Mouse (Mus musculus): Measurements from ENCODE around the gene Ssx2ip. TPM values are rescaled to one million over a fixed set of nuclear protein-coding genes. Genes with fewer than 3 reads are reported as not detected.

The Ssx2ip gene
- total RNA-seq, 2 experiments from 2014 or later = 6.4 to 6.6 TPM

DNA sequence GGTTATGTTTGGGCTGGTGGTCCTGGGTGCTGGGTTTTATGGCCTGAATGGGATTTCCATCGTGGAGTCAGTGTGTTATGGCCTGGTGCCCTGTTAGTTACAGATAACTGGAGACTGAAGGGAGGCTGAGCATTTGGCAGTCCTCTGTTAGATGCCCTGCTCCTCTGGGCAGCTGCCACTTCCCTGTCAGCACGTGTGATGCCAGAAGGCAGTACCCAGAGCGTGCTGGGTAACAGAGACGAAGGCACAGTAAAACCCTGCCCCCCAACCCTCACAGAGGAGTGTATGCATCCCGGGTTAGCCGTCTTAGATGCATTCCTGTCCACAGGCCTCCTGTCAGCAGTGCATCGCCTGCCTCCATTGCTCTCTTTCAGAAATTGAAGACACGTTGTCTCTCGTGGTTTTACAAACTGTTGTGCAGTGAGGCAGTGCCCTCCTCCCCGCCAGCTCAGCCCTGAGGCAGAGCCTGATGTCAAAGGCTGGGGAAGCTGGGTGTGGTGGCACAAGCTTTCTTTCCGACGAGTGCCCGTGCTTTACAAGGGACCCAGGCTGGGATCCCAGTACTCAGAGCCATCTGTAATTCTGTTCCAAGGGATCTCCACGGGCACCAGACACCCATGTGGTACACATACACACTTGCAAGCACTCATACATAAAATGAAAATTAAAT is 29.4 kb downstream of the Ssx2ip start:
- no peak for DNase-seq (ENCODE audit: low spot score in 2 of 2)

DNA sequence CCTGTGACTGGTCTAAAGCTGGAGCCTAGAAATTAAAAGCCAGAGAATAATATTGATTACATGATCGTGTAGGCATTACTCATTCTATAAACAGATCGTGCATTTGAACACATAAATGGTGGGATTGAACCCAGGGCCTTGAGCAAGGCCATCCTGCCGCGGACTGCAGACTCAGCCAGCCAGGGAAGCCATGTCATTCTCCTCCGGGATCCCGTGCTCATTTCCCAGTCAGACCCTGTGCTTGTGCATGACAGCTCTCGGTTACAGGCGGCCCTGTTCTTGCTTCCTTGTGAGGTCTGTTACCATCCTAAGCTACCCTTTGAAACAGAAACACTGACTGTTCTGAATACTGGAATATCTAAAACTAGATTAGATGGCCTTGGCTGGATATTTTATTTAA is 30.2 kb downstream of the Ssx2ip start:
- no peak for DNase-seq (ENCODE audit: low spot score in 2 of 2)

DNA sequence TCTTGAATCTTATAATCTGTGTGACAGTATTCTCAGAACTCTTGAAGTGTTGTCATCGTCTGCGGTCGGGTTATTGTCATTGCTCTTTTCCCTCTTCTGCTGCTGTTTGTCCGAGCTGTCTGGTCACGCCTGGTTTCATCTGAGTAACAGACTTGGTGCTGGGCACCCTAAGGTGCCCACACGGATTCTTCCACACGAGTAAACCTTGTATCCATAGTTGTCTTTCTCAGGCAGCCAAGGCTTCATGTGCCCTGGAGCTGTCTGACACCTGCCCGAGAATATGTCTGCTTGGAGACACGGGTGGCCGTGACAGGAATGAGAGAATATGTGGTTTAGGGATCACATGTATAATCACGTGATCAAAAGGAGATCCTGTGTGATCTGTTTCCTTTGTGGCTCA is 31.1 kb downstream of the Ssx2ip start:
- DNase-seq (ENCODE audit: low spot score in 2 of 2) = no peak

DNA sequence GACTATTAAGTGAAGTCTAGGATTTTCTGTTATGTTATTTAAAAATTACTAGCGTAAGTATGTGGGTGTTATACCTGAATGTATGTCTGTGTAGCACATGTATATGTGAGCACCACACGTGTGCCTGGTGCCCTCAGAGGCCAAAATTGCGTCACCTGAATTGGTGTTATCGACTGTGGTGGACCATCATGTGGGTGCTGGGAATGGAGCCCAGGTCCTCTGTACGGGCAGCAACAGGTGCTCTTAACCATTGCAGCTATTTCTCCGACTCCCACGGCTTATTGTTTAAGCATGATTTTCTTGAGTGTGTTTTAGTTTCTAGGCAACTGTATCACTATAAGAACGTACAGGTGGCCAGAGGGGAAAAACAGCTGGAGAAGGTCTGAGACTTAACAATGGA is 31.7 kb downstream of the Ssx2ip start:
- DNase-seq (ENCODE audit: low spot score in 2 of 2) = no peak

DNA sequence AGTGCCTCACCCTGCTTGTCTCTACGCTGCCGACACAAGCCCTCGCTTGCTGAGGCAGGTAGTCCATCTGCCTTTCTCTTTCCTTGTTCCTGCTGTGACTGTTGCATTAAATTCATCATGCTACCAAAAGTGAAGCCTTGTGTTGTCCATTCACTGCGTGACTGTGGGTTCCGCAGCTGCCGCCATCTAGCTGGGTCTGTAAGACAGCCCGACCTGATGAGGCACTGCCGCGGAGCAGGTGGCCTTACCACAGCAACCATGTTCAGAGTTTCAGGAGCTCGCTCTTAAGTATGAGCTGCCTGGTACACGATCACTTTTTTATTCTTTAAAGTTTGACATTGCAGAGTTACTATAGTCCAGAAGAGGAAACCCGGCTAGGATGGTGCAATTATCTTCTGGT is 35.6 kb downstream of the Ssx2ip start:
- DNase-seq (ENCODE audit: low spot score in 2 of 2) = no peak

DNA sequence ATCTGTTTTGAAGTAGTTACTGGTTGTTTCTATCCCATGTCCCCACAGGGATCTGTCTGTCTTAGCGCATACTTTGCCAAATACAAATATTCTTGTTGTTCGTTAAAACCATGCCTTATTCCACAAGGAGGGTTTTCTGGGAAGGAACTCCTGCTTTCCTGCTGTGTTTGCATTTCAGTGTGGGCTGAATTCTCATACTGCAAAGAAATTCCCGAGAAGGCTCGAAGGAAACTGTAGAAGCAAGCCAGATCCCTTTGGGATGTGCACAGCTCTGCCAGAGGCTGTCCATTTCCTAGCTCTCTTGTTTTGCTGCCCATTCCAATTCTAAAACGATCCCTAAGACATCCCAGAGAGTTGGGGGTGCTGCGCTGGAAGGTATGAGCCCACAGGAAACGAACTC is 36.0 kb downstream of the Ssx2ip start:
- DNase-seq (ENCODE audit: low spot score in 2 of 2) = no peak

DNA sequence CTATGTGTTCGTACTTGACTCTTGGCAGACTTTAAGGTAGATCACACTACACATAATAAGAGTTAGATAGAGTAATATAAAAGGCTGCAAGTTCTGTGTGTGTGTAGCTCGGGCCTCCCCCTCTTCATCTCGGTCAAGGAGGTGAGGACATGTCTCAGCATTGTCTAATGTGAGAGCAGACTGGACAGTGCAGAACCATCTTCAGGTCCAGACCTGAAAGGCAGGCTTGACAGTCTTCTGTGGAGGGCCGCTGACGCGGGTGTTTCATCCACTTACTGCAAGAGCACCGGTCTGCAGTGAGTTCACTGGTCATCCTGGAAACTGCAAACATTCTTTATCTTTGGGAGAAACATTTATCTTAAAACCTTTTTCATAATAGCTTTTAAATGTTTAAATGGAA is 38.0 kb downstream of the Ssx2ip start:
- DNase-seq (ENCODE audit: low spot score in 2 of 2) = no peak

DNA sequence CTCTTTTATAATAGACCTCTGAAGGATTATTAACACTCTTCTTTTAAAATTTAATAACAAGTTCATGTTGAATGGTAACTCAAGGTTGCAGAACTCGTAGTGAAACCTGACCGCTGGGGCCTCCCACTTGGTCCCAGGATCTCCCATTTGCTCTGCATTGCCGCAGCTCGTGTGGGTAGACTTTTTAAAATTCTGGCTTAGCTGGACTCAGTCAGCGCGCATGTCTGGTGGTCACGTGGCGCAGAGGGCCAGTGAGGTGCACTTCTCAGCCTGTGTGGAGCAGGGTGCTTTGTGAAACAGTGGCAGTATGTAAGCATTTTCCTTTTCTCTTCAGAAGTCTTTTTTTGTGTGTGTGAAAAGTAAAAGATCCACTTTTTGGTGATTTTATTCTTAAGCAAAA is 38.5 kb downstream of the Ssx2ip start:
- no peak for DNase-seq (ENCODE audit: low spot score in 2 of 2)

DNA sequence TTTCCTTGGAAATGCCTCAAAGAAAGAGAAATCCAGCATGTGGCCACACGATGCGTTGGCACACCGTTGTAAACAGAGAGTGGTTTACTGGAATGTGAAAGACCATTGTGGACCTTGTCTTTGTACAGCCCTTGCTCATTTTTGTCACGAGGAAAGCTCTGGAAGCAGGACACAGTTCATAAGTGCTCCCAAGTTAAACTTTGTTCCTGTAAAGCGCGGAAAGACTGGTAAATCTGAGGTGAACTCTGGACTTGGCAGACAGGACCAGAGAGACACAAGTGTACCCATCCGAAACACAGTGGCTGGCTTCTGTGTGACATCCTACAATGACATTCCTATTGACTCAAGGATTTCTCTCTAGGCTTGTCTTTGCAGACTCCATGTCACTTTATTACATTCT is 38.9 kb downstream of the Ssx2ip start:
- no peak for DNase-seq (ENCODE audit: low spot score in 2 of 2)

DNA sequence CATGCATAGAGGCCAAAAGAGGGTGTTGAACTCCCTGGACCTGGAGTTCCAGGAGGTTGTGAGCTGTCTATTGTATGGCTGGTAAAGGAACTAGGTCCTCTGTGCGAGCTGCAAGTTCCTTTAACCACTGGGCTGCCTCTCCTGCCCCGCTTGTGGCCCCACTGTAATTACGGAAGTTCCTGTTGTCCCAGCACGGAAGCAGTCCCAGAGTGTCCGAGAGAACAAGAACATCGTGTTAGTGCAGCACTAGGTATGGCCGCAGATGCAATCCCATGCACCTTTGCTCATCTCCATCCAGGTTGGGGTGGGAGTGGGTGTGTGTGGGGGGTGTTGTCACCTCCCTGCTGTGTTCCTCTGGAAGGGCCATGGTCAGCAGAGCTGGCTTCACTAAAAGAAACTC is 40.4 kb downstream of the Ssx2ip start:
- no peak for DNase-seq (ENCODE audit: low spot score in 2 of 2)

DNA sequence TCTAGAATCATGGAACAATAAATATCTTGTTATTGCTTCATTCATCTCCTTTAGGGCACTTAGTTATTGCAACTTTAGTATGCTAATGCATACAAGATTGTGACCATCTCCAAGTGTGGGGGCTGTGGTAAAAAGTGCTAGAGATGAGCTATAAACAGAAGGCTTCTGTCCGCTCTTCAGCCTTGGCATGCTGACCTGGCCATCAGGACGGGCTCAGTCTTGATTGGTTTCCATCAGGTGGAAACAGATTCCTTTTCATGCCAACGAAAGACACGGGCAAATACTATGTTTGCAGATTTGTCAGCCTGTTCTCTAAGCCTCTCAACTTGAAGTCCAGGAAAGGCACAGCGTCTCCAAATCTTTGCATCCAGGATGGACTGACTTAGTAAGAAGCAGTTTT is 42.7 kb downstream of the Ssx2ip start:
- DNase-seq (ENCODE audit: low spot score in 2 of 2) = no peak

DNA sequence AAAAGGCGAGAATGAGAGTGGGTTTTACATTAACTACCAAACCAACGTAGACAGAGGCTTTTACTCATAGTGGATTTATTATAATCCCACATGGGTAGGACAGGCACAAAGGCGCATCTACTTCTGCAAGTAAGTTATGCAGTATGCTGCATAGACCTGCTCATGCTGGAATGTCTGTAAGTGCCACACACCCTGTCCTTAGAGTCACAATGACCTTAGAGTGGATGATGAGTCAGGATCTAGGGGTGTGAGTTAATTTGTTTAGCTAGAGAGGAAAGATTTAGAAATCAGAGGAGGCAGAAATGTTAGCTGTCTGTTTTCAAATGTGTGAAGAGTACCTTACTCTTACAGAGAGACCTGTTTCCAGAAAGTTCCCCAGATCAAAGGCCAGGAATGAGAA is 43.2 kb downstream of the Ssx2ip start:
- no peak for DNase-seq (ENCODE audit: low spot score in 2 of 2)

DNA sequence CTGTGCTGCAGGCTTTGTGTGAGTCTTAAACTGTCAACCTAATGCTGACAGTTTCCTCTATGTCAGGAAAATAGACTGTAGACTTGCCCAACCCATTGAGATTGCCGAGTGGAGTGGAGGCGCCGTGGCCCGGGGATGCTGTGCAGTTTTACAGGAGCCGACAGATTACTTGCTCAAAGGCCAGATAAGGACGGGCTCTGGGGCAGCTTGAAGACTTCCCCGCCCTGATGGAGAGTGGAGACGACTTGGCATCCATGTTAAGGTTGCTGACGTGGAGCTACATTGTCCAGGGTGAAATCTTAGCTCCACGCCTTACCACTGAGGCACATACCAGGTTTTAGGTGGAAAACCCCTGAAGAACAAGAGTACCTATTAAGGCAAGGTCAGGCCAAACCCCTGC is 43.9 kb downstream of the Ssx2ip start:
- DNase-seq (ENCODE audit: low spot score in 2 of 2) = no peak

DNA sequence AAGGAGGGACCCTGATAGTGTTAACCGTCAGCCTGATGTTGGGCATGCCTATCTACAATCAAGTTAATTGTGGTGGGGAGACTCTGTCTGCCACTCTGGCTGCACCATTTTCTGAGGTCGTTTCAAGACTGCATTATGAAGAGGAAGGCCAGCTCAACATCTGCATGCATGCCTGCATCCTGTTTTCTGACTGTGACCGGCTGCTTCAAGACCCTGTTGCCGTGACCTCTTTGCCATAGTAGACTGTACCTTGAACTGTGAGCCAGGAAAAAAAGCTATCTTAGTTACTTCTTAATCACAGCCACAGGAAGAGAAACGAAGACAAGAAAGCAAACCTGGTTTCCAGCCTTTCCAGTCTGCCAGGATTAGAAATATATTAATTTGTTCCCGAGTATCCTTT is 44.5 kb downstream of the Ssx2ip start:
- DNase-seq (ENCODE audit: low spot score in 2 of 2) = no peak

DNA sequence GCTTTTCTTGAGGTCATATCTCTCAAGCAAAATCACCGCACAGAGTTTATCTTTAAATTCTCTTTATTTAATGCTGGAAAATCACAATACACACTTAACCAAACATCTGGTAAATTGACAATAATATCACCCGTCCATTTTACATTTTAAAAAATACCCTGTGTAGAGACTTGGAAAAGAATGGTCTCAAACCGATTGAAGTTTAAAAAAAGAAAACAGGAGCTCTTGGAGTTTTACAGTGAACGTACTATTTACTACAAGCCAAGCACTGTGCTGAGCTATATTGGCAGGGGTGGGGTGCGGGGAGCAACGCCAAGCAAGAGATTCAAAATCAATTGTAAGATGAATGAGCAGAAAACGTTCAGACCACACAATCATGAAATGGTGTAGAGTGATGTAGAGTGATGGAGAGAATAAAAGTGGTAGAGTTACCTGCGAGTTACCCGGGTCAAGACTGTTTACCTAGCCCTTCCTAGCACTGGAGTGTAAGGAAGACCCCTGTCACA is 45.4 kb downstream of the Ssx2ip start, which contains the start of gene Ctbs:
Gene Ctbs (plus strand): TSS at position 51 of the 506 bp plus-strand sequence.
- no peak for DNase-seq (ENCODE audit: low spot score in 2 of 2)

DNA sequence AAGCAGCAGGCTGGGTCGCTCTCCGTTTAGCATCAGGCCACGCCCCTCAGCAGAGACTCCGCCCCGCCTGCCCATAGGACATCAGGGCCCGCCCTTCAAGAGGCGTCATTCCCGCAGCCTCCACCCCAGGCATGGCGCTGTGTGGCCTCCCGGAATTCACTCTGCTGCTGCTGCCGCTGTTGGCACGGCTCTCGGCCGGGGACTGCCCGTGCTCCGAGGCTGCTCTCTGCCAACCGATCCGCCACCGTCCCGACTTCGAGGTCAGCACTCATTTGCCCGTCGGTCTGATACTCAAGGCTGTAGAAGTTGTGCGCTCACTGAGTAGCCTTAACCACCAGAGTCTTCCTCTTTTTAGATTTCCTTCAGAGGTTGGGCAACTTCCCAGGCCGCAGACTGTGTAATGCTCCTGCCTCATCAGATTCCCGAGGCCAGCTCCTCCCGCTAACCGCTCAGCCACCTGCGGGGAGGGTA is 46.0 kb downstream of the Ssx2ip start:
- peak; percentile 89 to 91 for DNase-seq (ENCODE audit: low spot score in 2 of 2)

DNA sequence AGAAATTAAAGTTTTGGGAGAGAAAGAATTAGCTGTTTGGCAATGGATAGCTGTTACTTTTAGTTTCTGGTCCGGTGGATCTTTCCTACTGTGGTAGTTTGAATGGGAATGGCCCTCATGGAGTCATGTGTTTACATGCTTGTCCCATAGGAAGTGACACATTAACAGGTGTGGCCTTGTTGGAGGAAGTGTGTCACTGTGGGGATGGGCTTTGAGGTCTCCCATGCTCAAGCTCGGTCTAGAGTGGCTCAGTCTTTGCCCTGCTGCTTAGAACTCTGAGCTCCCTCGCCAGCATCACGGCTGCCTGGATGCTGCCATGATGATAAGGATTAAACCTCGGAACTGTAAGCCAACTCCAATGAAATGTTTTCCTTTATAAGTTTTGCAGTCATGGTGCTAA is 46.9 kb downstream of the Ssx2ip start:
- no peak for DNase-seq (ENCODE audit: low spot score in 2 of 2)

DNA sequence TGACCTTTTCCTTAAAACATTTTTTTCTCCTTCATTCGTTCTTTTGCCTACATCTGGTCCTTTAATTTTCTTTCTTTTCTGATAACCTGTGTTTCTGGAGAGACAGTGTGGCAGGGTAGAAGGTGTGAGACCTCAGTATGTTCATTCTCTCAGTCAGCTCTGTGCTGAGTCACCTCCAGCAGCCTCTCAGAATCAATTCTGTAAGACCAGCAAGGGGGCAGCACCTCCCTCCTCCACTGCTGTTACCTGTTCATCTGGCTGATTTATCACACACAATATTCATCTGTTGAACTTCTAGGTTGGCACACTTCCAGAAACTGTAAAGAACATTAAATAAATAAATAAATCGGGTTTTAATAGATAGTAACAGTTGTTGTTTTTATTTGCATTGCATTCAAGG is 58.5 kb downstream of the Ssx2ip start:
- no peak for DNase-seq (ENCODE audit: low spot score in 2 of 2)

DNA sequence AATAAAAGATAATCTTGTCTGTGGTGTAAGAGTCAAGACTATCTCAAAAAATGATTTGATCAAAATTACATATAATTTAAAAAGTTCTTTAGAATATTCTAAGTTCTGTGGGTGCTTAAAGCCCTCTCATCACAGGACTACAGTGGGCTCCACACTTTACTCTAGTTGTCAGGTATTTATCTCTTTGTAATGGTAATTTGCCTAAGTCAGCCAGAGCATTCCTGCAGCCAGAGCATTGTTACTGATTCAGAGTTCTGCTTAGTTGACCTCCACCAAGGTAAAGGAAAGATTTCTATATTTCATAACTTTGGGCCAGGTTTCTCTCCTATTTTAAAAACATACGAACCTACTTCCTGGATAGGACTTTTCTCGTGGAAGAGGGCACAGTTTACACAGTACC is 64.8 kb downstream of the Ssx2ip start:
- no peak for DNase-seq (ENCODE audit: low spot score in 2 of 2)

DNA sequence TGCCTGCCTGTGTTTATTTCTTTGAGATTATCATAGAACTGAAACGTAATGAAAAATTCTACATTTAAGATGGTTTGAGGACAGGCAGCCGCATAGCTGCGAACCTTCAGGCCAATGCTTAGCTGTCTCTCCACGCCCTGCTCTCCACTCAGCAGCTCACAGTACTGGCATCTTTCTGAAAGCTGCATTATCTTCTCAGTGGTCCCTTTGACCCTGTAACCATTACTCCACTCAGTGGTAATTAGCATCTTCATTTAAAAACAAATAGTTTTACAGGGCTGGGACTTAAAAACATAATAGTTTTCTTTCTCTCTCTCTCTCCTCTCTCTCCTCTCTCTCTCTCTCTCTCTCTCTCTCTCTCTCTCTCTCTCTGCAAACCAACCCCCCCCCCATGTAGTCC is 68.2 kb downstream of the Ssx2ip start:
- no peak for DNase-seq (ENCODE audit: low spot score in 2 of 2)

DNA sequence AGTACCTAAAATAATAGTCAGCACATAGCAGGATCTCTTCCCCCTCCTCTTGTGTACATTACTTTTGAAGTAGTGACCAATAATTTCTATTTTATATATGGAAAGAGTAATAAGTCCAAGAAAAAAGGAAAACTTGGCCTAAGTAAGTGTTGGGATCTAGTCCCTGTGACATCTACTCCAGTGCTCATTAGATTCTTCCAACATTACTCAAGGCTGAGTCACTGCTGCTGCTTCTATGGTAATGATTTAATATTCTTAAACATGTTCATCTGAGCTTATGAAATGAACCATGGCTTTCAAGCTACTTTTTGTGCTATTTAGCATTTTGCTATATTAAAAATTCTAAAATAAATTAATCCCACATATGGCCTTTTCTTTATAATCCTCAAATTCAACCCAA is 69.3 kb downstream of the Ssx2ip start:
- DNase-seq (ENCODE audit: low spot score in 2 of 2) = no peak

DNA sequence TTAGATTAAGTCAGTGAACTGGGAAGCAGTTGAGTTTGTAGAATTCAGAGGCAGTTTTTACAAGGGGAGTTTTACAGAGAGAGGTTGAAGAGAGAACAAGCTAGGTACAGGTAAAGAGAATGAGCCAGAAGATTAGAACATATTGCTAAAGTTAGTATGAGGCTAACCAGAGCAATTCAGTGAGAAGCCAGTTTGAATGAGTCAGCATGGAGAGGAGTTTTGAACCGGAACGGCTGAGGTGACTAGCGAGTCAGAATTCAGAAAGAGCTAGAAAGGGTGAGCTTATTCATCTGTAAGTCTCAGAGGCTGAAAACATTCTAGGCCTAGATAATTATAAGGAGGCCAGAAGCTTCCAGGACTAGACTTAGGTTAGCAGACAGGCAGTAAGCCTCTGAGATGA is 70.0 kb downstream of the Ssx2ip start:
- no peak for DNase-seq (ENCODE audit: low spot score in 2 of 2)

DNA sequence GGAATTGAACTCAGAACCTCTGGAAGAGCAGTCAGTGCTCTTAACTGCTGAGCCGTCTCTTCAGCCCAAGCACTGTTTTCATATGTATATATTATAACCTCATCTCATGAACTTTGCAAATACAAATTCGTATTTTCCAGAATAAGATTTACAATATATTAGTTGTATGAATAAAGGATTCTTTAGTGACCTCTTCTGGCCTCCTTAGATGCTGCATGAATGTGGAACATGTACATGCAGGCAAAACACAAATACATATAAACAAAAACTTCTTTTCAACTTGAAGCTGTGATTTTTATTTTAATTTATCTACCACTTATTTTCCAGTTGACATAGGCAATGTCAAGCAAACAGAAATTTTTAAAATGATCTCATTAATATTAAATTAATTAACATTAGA is 77.6 kb downstream of the Ssx2ip start:
- no peak for DNase-seq (ENCODE audit: low spot score in 2 of 2)
